Mouse (Mus musculus) hindbrain, embryonic 14.5 days (tissue): Measurements from ENCODE around the gene Ercc2. TPM values are rescaled to one million over a fixed set of nuclear protein-coding genes. Genes with fewer than 3 reads are reported as not detected.
A peak's percentile ranks its signal among the peaks of the same experiment; 100 is the strongest.

Source experiments
- ATAC-seq: fragments of 200-750 bp; cut with Nextera tagmentation; 2 replicates; pipeline ENCODE4 v1.8.0; 2017; ENCODE audit warnings: moderate number of reproducible peaks, mild to moderate bottlenecking, moderate TSS enrichment, moderate library complexity; ENCODE audit not compliant: low FRiP score
- DNase-seq: peaks from one replicate; pipeline ENCODE4 v3.0.0-alpha.2; 2015; ENCODE audit warnings: low spot score
- H3K27ac ChIP-seq: fragments of 300-500 bp; sonication (generic); 2 replicates; pipeline ENCODE4 v1.5.1; 2014; ENCODE audit warnings: mild to moderate bottlenecking, moderate library complexity
- H3K27me3 ChIP-seq: fragments of 300-500 bp; sonication (generic); 2 replicates; pipeline ENCODE4 v1.6.1; 2014; ENCODE audit warnings: mild to moderate bottlenecking, low read length, mixed read lengths; ENCODE audit not compliant: control insufficient read depth, insufficient read depth
- H3K36me3 ChIP-seq: fragments of 300-500 bp; sonication (generic); replicated peaks from 2 replicates; pipeline ENCODE4 v1.6.1; 2014; ENCODE audit not compliant: control insufficient read depth, insufficient read depth
- H3K4me1 ChIP-seq: fragments of 300-500 bp; sonication (generic); replicated peaks from 2 replicates; pipeline ENCODE4 v1.6.1; 2014; ENCODE audit warnings: antibody characterized with exemption, low read length, mixed read lengths; ENCODE audit not compliant: control insufficient read depth, insufficient read depth
- H3K4me2 ChIP-seq: fragments of 300-500 bp; sonication (generic); replicated peaks from 2 replicates; pipeline ENCODE4 v1.6.1; 2014; ENCODE audit warnings: mild to moderate bottlenecking, moderate library complexity
- H3K4me3 ChIP-seq: fragments of 300-500 bp; sonication (generic); replicated peaks from 2 replicates; pipeline ENCODE4 v1.5.1; 2014; ENCODE audit warnings: mild to moderate bottlenecking, low read length
- H3K9ac ChIP-seq: fragments of 300-500 bp; sonication (generic); 2 replicates; pipeline ENCODE4 v1.6.1; 2014
- H3K9me3 ChIP-seq: fragments of 300-500 bp; sonication (generic); 2 replicates; pipeline ENCODE4 v1.6.1; 2016; ENCODE audit warnings: low read length; ENCODE audit not compliant: control insufficient read depth
- WGBS: fragments of 180-500 bp; shearing (Covaris S2); extraction: QIAGEN DNeasy Blood & Tissue Kit; methylation state at CpG from one replicate; pipeline ENCODE4 v1.1.7; 2014; 5-methylcytosine and 5-hydroxymethylcytosine counted together
- polyA plus RNA-seq: library from polyadenylated mRNA; unstranded; fragments of >200 nt; fragmentation: Nextera tagmentation; extraction: Ambion mirVana; gene quantifications from 2 replicates; pipeline ENCODE4 v1.2.1, GENCODE M21; 2014

The Ercc2 gene
- polyA plus RNA-seq, 1 experiment from 2014 or later, result 16.5 TPM

GRCm38 (mm10) chr7:19413525-19413924 lies 31.7 kb downstream of the Ercc2 start:
- no peaks in the 10 kb centered on the region for H3K36me3 ChIP-seq
- no peak overlapping the region for H3K4me2 ChIP-seq
- WGBS, result 81% methylated on average over 3 of the region's 3 CpGs
- no peak overlapping the region for H3K9ac ChIP-seq
- no peak overlapping the region for H3K4me3 ChIP-seq
- DNase-seq (no peak), ATAC-seq (no peak)
- H3K27ac ChIP-seq, result no peak overlapping the region
- peaks cover 8% of the 10 kb centered on the region; the same call in 1 of the 2 replicates for H3K9me3 ChIP-seq
- H3K4me1 ChIP-seq, result no peaks in the 10 kb centered on the region
- H3K27me3 ChIP-seq, result peaks cover 13% of the 10 kb centered on the region

GRCm38 (mm10) chr7:19416590-19416989 lies 34.8 kb downstream of the Ercc2 start:
- ATAC-seq (no peak), DNase-seq (no peak)
- no peak overlapping the region for H3K4me2 ChIP-seq
- H3K4me3 ChIP-seq, result no peak overlapping the region
- no peaks in the 10 kb centered on the region for H3K36me3 ChIP-seq
- 80% methylated on average over 15 of the region's 15 CpGs for WGBS
- no peaks in the 10 kb centered on the region for H3K4me1 ChIP-seq
- no peak overlapping the region for H3K27ac ChIP-seq
- peaks cover 8% of the 10 kb centered on the region; the same call in 1 of the 2 replicates for H3K9me3 ChIP-seq
- H3K9ac ChIP-seq, result no peak overlapping the region
- H3K27me3 ChIP-seq, result peaks cover 39% of the 10 kb centered on the region

- no peak overlapping the region for H3K9ac ChIP-seq
- H3K4me3 ChIP-seq, result 0 out of 2 replicates have a peak overlapping the region, but pooled peaks have one; percentile 3
- H3K9me3 ChIP-seq, result no peaks in the 10 kb centered on the region
- H3K4me2 ChIP-seq, result no peak overlapping the region
- H3K4me1 ChIP-seq, result no peaks in the 10 kb centered on the region
- H3K36me3 ChIP-seq, result peaks cover 5% of the 10 kb centered on the region
- 9% methylated on average over 28 of the region's 28 CpGs for WGBS
- H3K27me3 ChIP-seq, result peaks cover 36% of the 10 kb centered on the region
- no peak overlapping the region for H3K27ac ChIP-seq
- DNase-seq (no peak), ATAC-seq (no peak)
These were observed 38.3 kb downstream of the Ercc2 start for GRCm38 (mm10) chr7:19420121-19420520.

- DNase-seq (peak; percentile 83), ATAC-seq (peak; percentile 96)
- no peak overlapping the region for H3K27ac ChIP-seq
- H3K27me3 ChIP-seq, result peaks cover 36% of the 10 kb centered on the region
- no peaks in the 10 kb centered on the region for H3K9me3 ChIP-seq
- peak overlapping the region; percentile 88 for H3K4me2 ChIP-seq
- H3K4me1 ChIP-seq, result no peaks in the 10 kb centered on the region
- peak overlapping the region; percentile 54 for H3K9ac ChIP-seq
- H3K36me3 ChIP-seq, result peaks cover 14% of the 10 kb centered on the region
- WGBS, result 12% methylated on average over 43 of the region's 43 CpGs
- peak overlapping the region; percentile 41 for H3K4me3 ChIP-seq
These were observed 39.2 kb downstream of the Ercc2 start for GRCm38 (mm10) chr7:19420821-19421636.

- H3K4me3 ChIP-seq, result no peak overlapping the region
- no peak overlapping the region for H3K27ac ChIP-seq
- ATAC-seq, result no peak
- H3K4me2 ChIP-seq, result no peak overlapping the region
- 85% methylated on average over 3 of the region's 3 CpGs for WGBS
- H3K27me3 ChIP-seq, result peaks cover 29% of the 10 kb centered on the region
- peaks cover 34% of the 10 kb centered on the region for H3K36me3 ChIP-seq
- no peaks in the 10 kb centered on the region for H3K9me3 ChIP-seq
- H3K4me1 ChIP-seq, result no peaks in the 10 kb centered on the region
- no peak overlapping the region for H3K9ac ChIP-seq
- DNase-seq, result no peak
These were observed 41.3 kb downstream of the Ercc2 start for GRCm38 (mm10) chr7:19423083-19423482.

- Histone ChIP-seq H3K4me1 (no peaks in the 10 kb centered on the region), H3K36me3 (peaks cover 44% of the 10 kb centered on the region), H3K27ac (no peak overlapping the region), H3K9me3 (no peaks in the 10 kb centered on the region), H3K27me3 (peaks cover 21% of the 10 kb centered on the region), H3K4me2 (no peak overlapping the region), H3K9ac (no peak overlapping the region), H3K4me3 (no peak overlapping the region)
- ATAC-seq (no peak), DNase-seq (no peak)
- 61% methylated on average over 4 of the region's 4 CpGs for WGBS
These were observed 42.2 kb downstream of the Ercc2 start for GRCm38 (mm10) chr7:19424051-19424450.

GRCm38 (mm10) chr7:19426349-19426748 lies 44.5 kb downstream of the Ercc2 start:
- no peak overlapping the region for H3K27ac ChIP-seq
- H3K9ac ChIP-seq, result no peak overlapping the region
- peaks cover 67% of the 10 kb centered on the region for H3K36me3 ChIP-seq
- H3K4me3 ChIP-seq, result no peak overlapping the region
- no peaks in the 10 kb centered on the region for H3K4me1 ChIP-seq
- ATAC-seq (no peak), DNase-seq (no peak)
- no peaks in the 10 kb centered on the region; the same call in 1 of the 2 replicates for H3K27me3 ChIP-seq
- no peaks in the 10 kb centered on the region for H3K9me3 ChIP-seq
- no peak overlapping the region for H3K4me2 ChIP-seq
- 78% methylated on average over 6 of the region's 6 CpGs for WGBS

- H3K4me1 ChIP-seq, result no peaks in the 10 kb centered on the region
- no peak overlapping the region for H3K9ac ChIP-seq
- no peaks in the 10 kb centered on the region; the same call in 1 of the 2 replicates for H3K27me3 ChIP-seq
- H3K4me2 ChIP-seq, result no peak overlapping the region
- H3K4me3 ChIP-seq, result no peak overlapping the region
- H3K9me3 ChIP-seq, result no peaks in the 10 kb centered on the region
- DNase-seq (no peak), ATAC-seq (no peak)
- WGBS, result 85% methylated on average over 6 of the region's 6 CpGs
- no peak overlapping the region for H3K27ac ChIP-seq
- peaks cover 72% of the 10 kb centered on the region for H3K36me3 ChIP-seq
These were observed 45.1 kb downstream of the Ercc2 start for GRCm38 (mm10) chr7:19426888-19427287.

- Histone ChIP-seq H3K4me3 (no peak overlapping the region), H3K9ac (no peak overlapping the region), H3K27ac (no peak overlapping the region), H3K27me3 (no peaks in the 10 kb centered on the region), H3K9me3 (no peaks in the 10 kb centered on the region), H3K4me2 (no peak overlapping the region), H3K36me3 (peaks cover 85% of the 10 kb centered on the region), H3K4me1 (no peaks in the 10 kb centered on the region)
- WGBS, result 64% methylated on average over 15 of the region's 15 CpGs
- ATAC-seq (no peak), DNase-seq (no peak)
These were observed 46.3 kb downstream of the Ercc2 start for GRCm38 (mm10) chr7:19427999-19428650.
